Mouse (Mus musculus) neural tube, embryonic 15.5 days (tissue): ENCODE measurements around the gene Lrfn1. TPM values are rescaled to one million over a fixed set of nuclear protein-coding genes. Genes with fewer than 3 reads are reported as not detected.
"Not testable (repeated sequence)": the region's sequence is repeated elsewhere in the genome, so short reads cannot be mapped to it uniquely, and the experiment has no call there.

Source experiments
- ATAC-seq: fragments of 200-750 bp; cut with Nextera tagmentation; 2 replicates; pipeline ENCODE4 v1.8.0; 2017; ENCODE audit warnings: mild to moderate bottlenecking, moderate TSS enrichment, moderate library complexity; ENCODE audit not compliant: low FRiP score
- H3K27ac ChIP-seq: fragments of 300-500 bp; sonication (generic); replicated peaks from 2 replicates; pipeline ENCODE4 v1.5.1; 2015; ENCODE audit warnings: mild to moderate bottlenecking, inconsistent platforms
- H3K27me3 ChIP-seq: fragments of 300-500 bp; sonication (generic); replicated peaks from 2 replicates; pipeline ENCODE4 v1.6.1; 2015; ENCODE audit warnings: inconsistent platforms
- H3K36me3 ChIP-seq: fragments of 300-500 bp; sonication (generic); 2 replicates; pipeline ENCODE4 v1.6.1; 2015; ENCODE audit warnings: inconsistent platforms
- H3K4me1 ChIP-seq: fragments of 300-500 bp; sonication (generic); 2 replicates; pipeline ENCODE4 v1.6.1; 2015; ENCODE audit warnings: inconsistent platforms
- H3K4me2 ChIP-seq: fragments of 300-500 bp; sonication (generic); 2 replicates; pipeline ENCODE4 v1.6.1; 2015; ENCODE audit warnings: inconsistent platforms, mild to moderate bottlenecking, moderate library complexity
- H3K4me3 ChIP-seq: fragments of 300-500 bp; sonication (generic); replicated peaks from 2 replicates; pipeline ENCODE4 v1.5.1; 2015; ENCODE audit warnings: mild to moderate bottlenecking, inconsistent platforms
- H3K9ac ChIP-seq: fragments of 300-500 bp; sonication (generic); replicated peaks from 2 replicates; pipeline ENCODE4 v1.6.1; 2015; ENCODE audit warnings: mild to moderate bottlenecking, inconsistent platforms
- H3K9me3 ChIP-seq: fragments of 300-500 bp; sonication (generic); replicated peaks from 2 replicates; pipeline ENCODE4 v1.6.1; 2016; ENCODE audit warnings: inconsistent platforms
- WGBS: fragments of 180-500 bp; shearing (Covaris S2); methylation state at CpG from one replicate; pipeline ENCODE4 v1.1.7; 2015; ENCODE audit warnings: mixed read lengths; 5-methylcytosine and 5-hydroxymethylcytosine counted together
- polyA plus RNA-seq: library from polyadenylated mRNA; unstranded; fragments of >200 nt; fragmentation: Nextera tagmentation; extraction: Ambion mirVana; gene quantifications from 2 replicates; pipeline ENCODE4 v1.2.1, GENCODE M21; 2015

Gene Lrfn1
- polyA plus RNA-seq, 1 experiment from 2014 or later, result 18.7 TPM

- 23% methylated on average over 4 of the region's 4 CpGs for WGBS
- Histone ChIP-seq H3K27ac (no peak overlapping the region), H3K27me3 (peaks cover 4% of the 10 kb centered on the region; the same call in 1 of the 2 replicates), H3K4me1 (peaks cover 16% of the 10 kb centered on the region), H3K36me3 (no peaks in the 10 kb centered on the region), H3K4me3 (no peak overlapping the region), H3K9me3 (no peaks in the 10 kb centered on the region), H3K4me2 (no peak overlapping the region), H3K9ac (no peak overlapping the region)
- ATAC-seq, result no peak
These were observed 32.4 kb downstream of the Lrfn1 start for GRCm38 (mm10) chr7:28484192-28484591.

DNA sequence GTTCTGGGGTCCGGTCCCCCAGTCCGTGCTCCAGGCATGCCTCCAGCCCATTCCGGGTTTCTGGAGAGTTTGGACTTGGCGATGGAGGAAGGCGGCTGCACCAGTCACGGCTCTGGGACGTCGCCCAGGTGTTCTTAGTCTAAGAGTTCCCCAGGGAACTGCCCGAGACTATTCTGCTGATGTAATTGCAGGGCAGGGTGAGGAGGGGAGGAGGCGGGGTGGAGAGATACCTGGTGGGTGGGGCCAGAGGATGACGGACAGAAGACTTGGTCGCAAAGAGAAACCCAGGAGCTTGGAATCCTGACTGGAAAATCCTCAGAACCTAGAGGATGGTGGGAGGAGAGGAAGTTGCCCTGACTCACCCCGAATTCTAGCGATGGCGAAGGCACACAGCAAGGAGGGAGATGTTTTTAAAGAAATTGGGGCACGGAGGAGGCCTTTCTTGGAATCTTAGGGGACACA, 36.3 kb downstream of the Lrfn1 start:
- 3% methylated on average over 16 of the region's 16 CpGs for WGBS
- no peak overlapping the region for H3K27ac ChIP-seq
- no peaks in the 10 kb centered on the region for H3K9me3 ChIP-seq
- ATAC-seq, result no peak
- H3K4me3 ChIP-seq, result peak overlapping the region; percentile 28
- no peaks in the 10 kb centered on the region for H3K36me3 ChIP-seq
- H3K9ac ChIP-seq, result 0 out of 2 replicates have a peak overlapping the region, but pooled peaks have one; percentile 0
- peaks cover 9% of the 10 kb centered on the region for H3K4me1 ChIP-seq
- H3K4me2 ChIP-seq, result peak overlapping the region; percentile 56
- peaks cover 4% of the 10 kb centered on the region; the same call in 1 of the 2 replicates for H3K27me3 ChIP-seq

DNA sequence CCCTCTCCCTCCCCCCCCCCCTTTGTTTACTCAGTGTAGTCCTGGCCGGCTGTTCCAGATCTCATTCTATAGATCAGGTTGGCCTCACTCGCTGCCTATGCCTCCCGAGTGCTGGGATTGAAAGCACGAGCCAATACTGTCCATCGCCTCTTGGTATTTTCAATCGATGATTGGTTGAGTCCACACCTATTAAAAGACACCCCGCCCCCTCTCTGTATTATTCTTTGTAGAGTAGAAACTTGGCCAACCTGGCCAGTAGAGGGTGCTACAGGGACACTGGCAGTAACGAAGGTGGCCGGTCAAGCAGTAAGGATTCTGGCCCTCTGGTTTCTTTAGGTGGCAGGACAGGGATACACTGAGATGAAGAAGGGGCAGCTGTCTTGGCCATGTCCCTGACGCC, 38.6 kb downstream of the Lrfn1 start:
- Histone ChIP-seq H3K9ac (no peak overlapping the region), H3K27me3 (peaks cover 4% of the 10 kb centered on the region; the same call in 1 of the 2 replicates), H3K9me3 (no peaks in the 10 kb centered on the region), H3K4me3 (no peak overlapping the region), H3K4me2 (0 out of 2 replicates have a peak overlapping the region, but pooled peaks have one; percentile 4), H3K4me1 (peaks cover 11% of the 10 kb centered on the region), H3K36me3 (no peaks in the 10 kb centered on the region), H3K27ac (no peak overlapping the region)
- 7% methylated on average over 10 of the region's 10 CpGs for WGBS
- no peak for ATAC-seq

- peaks cover 16% of the 10 kb centered on the region for H3K4me1 ChIP-seq
- no peak for ATAC-seq
- H3K4me3 ChIP-seq, result no peak overlapping the region
- H3K27ac ChIP-seq, result no peak overlapping the region
- H3K9ac ChIP-seq, result no peak overlapping the region
- H3K4me2 ChIP-seq, result 0 out of 2 replicates have a peak overlapping the region, but pooled peaks have one; percentile 4
- no peaks in the 10 kb centered on the region for H3K9me3 ChIP-seq
- WGBS, result 37% methylated on average over 14 of the region's 14 CpGs
- no peaks in the 10 kb centered on the region for H3K36me3 ChIP-seq
- peaks cover 4% of the 10 kb centered on the region; the same call in 1 of the 2 replicates for H3K27me3 ChIP-seq
These were observed 39.1 kb downstream of the Lrfn1 start for GRCm38 (mm10) chr7:28490903-28491302.

DNA sequence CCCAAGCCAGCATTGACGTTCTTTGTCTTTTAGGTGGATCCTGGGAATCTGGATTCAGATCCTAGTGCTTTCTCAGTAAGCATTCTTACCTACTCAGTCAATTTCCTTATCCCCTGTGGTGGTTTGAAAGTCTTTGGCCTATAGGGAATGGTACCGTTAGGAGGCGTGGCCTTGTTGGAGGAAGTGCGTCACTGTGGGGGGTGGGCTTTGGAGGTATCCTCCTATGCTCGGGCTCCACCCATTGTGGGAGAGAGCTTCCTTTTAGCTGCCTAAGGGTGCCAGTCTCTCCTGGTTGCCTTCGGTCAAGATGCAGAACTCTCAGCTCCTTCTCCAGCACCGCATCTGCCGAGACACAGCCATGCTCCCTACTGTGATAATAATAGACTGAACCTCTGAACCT, 40.5 kb downstream of the Lrfn1 start:
- Histone ChIP-seq H3K4me3 (no peak overlapping the region), H3K4me2 (no peak overlapping the region), H3K4me1 (peaks cover 16% of the 10 kb centered on the region), H3K9me3 (no peaks in the 10 kb centered on the region), H3K9ac (no peak overlapping the region), H3K27ac (no peak overlapping the region), H3K27me3 (peaks cover 4% of the 10 kb centered on the region; the same call in 1 of the 2 replicates), H3K36me3 (no peaks in the 10 kb centered on the region)
- ATAC-seq, result no peak
- 92% methylated on average over 8 of the region's 8 CpGs for WGBS

DNA sequence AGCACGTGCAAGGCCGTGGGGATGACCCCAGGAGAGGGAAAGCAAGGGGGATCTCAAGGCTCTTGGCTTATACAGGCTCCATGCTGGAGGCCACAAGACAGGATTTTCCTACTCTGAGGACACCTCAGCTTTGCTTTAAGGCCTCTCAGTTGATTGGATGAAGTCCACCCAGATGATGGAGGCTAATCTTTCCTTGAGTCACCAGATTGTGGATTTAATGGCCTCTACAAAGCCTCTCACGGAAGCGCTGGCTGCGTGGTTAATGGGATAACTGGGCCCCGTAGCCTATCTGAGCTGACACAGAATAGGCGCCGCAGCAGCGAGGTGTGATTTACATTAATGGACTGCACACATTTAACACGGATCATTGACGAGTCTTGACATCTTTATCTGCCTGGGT, 43.6 kb downstream of the Lrfn1 start:
- Histone ChIP-seq H3K9ac (no peak overlapping the region), H3K36me3 (no peaks in the 10 kb centered on the region), H3K27me3 (no peaks in the 10 kb centered on the region), H3K27ac (no peak overlapping the region; the same call in 1 of the 2 replicates), H3K4me1 (peaks cover 7% of the 10 kb centered on the region; the same call in 1 of the 2 replicates), H3K9me3 (no peaks in the 10 kb centered on the region), H3K4me3 (no peak overlapping the region), H3K4me2 (no peak overlapping the region)
- 51% methylated on average over 11 of the region's 11 CpGs for WGBS
- ATAC-seq, result no peak

GRCm38 (mm10) chr7:28505585-28505984, 53.8 kb downstream of the Lrfn1 start:
- Histone ChIP-seq H3K4me3 (no peak overlapping the region), H3K4me2 (no peak overlapping the region), H3K4me1 (no peaks in the 10 kb centered on the region), H3K36me3 (no peaks in the 10 kb centered on the region), H3K27ac (no peak overlapping the region), H3K9ac (no peak overlapping the region), H3K9me3 (no peaks in the 10 kb centered on the region), H3K27me3 (peaks cover 8% of the 10 kb centered on the region; the same call in 1 of the 2 replicates)
- WGBS, result 8% methylated on average over 5 of the region's 5 CpGs
- no peak for ATAC-seq

DNA sequence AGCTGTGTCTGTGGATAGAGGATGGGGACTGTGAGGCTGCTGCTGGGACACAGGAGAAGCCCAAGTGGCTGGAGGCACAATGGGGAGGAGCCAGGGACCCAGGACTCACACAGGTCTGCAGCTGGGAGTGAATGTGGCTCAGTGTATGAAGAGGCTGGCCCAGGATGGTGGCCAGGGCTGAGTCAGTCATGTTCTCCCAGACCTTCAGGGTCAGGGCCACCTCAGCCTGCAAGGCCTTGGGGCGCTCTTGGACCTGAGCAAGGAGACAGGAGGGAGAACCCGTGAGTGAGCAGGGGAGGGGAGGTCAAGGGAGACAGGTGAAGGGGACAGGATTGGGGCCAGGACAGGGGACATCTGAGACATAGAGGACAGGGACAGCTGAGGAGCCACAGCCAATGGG, 57.3 kb downstream of the Lrfn1 start:
- 81% methylated on average over 2 of the region's 2 CpGs for WGBS
- not testable (repeated sequence) for H3K27me3 ChIP-seq, ATAC-seq, H3K9ac ChIP-seq, H3K4me1 ChIP-seq, H3K27ac ChIP-seq, H3K4me3 ChIP-seq, H3K4me2 ChIP-seq, H3K9me3 ChIP-seq, H3K36me3 ChIP-seq

DNA sequence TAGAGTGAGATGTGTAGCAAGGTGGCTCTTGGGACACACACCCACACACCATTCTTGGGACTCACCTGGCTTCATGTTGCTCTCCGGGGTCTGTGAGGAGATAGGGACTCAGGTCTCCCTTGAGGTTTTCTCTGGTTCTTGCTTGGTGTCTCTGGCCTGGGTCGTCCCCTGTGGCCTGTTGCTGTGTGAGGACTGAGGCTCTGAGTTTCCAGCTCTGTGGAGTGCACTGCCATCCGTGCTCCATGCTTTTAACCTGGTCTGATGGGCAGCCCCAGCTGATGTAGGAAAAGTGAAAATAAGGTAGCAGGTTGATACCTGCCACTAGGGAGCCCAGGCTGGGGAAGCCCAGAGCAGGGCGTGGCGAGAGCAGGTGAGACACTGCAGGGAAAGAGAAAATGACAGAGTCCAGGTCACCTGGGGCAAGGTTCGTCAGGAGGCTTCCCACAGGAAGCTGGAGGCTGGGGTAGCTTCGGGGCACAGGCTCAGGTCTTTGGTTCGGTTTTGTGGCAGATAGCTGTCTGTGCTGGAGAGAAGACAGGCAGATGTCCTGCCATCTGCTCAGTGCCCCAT, 58.7 kb downstream of the Lrfn1 start, which contains the start of gene Ifnl2:
Gene Ifnl2 (minus strand): TSS at position 51 of the 570 bp plus-strand sequence.
- not testable (repeated sequence) for ATAC-seq, H3K9me3 ChIP-seq, H3K4me1 ChIP-seq, H3K36me3 ChIP-seq, H3K27ac ChIP-seq, H3K4me2 ChIP-seq, H3K4me3 ChIP-seq, H3K27me3 ChIP-seq, H3K9ac ChIP-seq
- WGBS, result 71% methylated on average over 8 of the region's 8 CpGs

- ATAC-seq, result no peak
- Histone ChIP-seq H3K36me3 (no peaks in the 10 kb centered on the region), H3K27ac (no peak overlapping the region), H3K27me3 (no peaks in the 10 kb centered on the region; the same call in 1 of the 2 replicates), H3K4me3 (no peak overlapping the region), H3K9ac (no peak overlapping the region), H3K4me1 (no peaks in the 10 kb centered on the region), H3K9me3 (no peaks in the 10 kb centered on the region), H3K4me2 (no peak overlapping the region)
- WGBS, result 75% methylated on average over 8 of the region's 8 CpGs
These were observed 59.7 kb downstream of the Lrfn1 start for GRCm38 (mm10) chr7:28511441-28511840.
